Mouse (Mus musculus) myocyte (in vitro differentiated cells): ENCODE results near the gene Ntn4.
A peak's percentile ranks its signal among the peaks of the same experiment; 100 is the strongest.

Experiments
- CEBPB ChIP-seq: IDR thresholded peaks from 2 replicates; pipeline ENCODE4 v1.6.1; 2011; ENCODE audit warnings: mild to moderate bottlenecking, moderate library complexity; ENCODE audit not compliant: poor library complexity, insufficient read depth, severe bottlenecking
- E2F4 ChIP-seq: IDR thresholded peaks from one replicate; pipeline ENCODE4 v1.6.1; 2011; ENCODE audit warnings: mild to moderate bottlenecking, control low read depth, moderate library complexity; ENCODE audit not compliant: insufficient read depth
- MAX ChIP-seq: IDR thresholded peaks from one replicate; pipeline ENCODE4 v1.6.1; 2011; ENCODE audit warnings: low read depth, mild to moderate bottlenecking, control low read depth
- MYOD1 ChIP-seq, 3 experiments: IDR thresholded peaks; one replicate each; pipeline ENCODE4 v1.6.1; 2011; ENCODE audit warnings: control low read depth in 2 of 3, low read depth in 2 of 3, mild to moderate bottlenecking in 2 of 3, moderate library complexity in 1 of 3; ENCODE audit not compliant: insufficient read length in 2 of 3, control insufficient read depth in 1 of 3
- POLR2A ChIP-seq: IDR thresholded peaks from one replicate; pipeline ENCODE4 v1.6.1; 2011; ENCODE audit warnings: low read depth, mild to moderate bottlenecking, control low read depth, moderate library complexity; ENCODE audit not compliant: insufficient read length
- SRF ChIP-seq: IDR thresholded peaks from one replicate; pipeline ENCODE4 v1.6.1; 2011; ENCODE audit warnings: low read depth; ENCODE audit not compliant: control insufficient read depth, insufficient read length
- TCF12 ChIP-seq: IDR thresholded peaks from one replicate; pipeline ENCODE4 v1.6.1; 2011; ENCODE audit warnings: mild to moderate bottlenecking, control low read depth; ENCODE audit not compliant: poor library complexity, insufficient read depth, severe bottlenecking
- USF1 ChIP-seq: IDR thresholded peaks from one replicate; pipeline ENCODE4 v1.6.1; 2011; ENCODE audit warnings: low read depth, mild to moderate bottlenecking, control low read depth, moderate library complexity

GRCm38 (mm10) chr10:93647655-93648561, 7.4 kb downstream of the Ntn4 start:
- TF ChIP-seq SRF (no peak), TCF12 (no peak), POLR2A (no peak), USF1 (no peak), E2F4 (no peak), MAX (no peak), CEBPB (no peak), MYOD1 (IDR thresholded peaks at IDR 0.05; ENCODE audit: control insufficient read depth in 1 of 3, insufficient read length in 2 of 3, low read depth in 2 of 3) (peak in 1 of 3 experiments; percentile 12)
